Mouse (Mus musculus) cerebellum, adult 11-12 months (tissue): ENCODE measurements around the gene Rtn4rl1.

ENCODE experiments used
- DNase-seq: peaks from one replicate; pipeline ENCODE4 v3.0.0; 2022

Rtn4rl1 gene

GRCm38 (mm10) chr11:75254252-75254912, 60.8 kb downstream of the Rtn4rl1 start:
- DNase-seq = no peak

DNA sequence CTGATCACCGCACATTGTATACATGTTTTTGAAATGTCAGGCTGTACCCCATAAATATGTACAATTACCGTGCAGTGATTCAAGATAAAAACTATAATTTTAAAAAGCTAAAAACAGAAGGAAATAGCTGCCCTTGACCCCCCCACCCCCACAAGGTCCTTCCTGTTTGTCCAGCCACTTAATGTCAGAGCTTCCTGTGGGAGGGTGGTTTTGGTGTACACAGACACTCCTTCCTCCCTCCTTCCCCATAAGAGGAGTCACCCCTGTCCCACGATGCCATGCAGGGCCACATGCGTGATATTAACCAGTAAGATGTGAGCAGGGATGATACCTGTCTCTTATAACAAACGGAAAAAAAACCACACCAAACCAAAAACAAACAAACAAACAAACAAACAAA, 61.7 kb downstream of the Rtn4rl1 start:
- no peak for DNase-seq

DNA sequence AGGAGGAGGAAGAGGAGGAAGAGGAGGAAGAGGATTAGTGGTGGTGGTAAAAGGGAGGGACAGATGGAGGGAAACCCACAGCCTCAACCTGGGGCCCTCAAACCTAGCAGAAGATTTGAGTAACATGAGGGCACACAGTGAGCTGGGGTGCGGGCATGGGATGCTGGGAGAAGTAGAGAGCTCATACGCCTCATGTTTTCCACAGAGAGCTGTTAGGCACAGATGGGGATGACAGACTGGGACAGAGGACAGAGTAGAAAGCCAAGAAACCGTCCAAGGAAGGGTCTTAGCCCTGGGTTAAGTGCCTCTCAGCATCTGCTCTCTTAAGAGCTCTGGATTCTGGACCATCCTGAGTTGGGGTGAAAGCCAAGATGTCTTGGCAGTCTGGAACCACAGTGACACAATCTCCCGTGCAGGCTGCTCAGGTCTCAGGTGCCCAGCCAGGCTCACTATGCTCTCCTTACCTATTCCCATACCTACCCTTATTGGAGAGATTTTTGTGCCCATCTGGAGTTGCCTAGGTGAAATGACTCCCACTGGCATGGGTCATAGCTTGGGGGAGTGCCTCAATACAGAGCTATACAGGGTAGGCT, 63.6 kb downstream of the Rtn4rl1 start:
- DNase-seq = peak; percentile 60

- DNase-seq = peak; percentile 90
Observed at GRCm38 (mm10) chr11:75259416-75259815, 65.8 kb downstream of the Rtn4rl1 start.

- peak; percentile 71 for DNase-seq
Observed at GRCm38 (mm10) chr11:75259996-75260561, 66.5 kb downstream of the Rtn4rl1 start.

- DNase-seq = no peak
Observed at GRCm38 (mm10) chr11:75261016-75261415, 67.4 kb downstream of the Rtn4rl1 start.

DNA sequence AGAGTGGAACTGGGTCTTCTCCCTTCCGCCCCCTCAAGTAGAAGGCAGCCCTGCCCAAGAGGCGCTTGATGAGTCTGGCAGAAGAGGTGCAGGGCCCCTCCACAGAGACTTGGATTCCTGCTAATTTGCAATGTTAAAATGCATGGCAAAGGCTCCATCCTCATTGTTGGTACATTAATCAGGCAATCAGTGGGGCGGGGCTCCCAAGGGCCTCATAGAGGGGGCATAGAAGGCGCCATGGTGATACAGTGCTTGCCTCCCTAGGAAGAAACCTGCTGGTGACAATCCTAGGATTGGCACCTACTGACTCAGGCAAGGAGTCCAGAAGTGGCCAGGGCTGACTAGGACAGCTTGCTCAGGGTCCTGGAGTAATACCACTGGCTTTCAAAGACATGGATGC, 68.1 kb downstream of the Rtn4rl1 start:
- DNase-seq = no peak

DNA sequence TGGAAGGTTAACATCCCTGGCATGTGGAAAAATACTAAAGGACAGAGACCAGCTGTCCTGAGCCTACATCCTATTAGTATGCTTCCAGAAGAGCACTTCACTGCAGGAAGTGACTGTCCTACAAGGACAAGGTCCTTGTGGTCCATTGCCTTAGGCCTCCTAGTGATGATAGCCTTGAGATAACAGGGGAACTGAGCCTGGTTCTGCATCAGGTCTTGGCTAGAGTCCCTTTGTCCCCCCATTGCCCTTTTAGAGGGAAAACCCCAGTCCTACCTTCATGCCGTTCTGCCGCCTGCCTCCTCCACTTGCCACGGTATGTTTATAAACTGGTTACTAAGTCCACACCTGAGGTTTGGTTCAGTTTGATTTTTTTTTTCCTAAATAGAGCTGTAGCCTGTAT, 68.6 kb downstream of the Rtn4rl1 start:
- no peak for DNase-seq

GRCm38 (mm10) chr11:75262791-75263190, 69.2 kb downstream of the Rtn4rl1 start:
- DNase-seq = no peak

- DNase-seq = no peak
Observed at GRCm38 (mm10) chr11:75263274-75263963, 69.8 kb downstream of the Rtn4rl1 start.

DNA sequence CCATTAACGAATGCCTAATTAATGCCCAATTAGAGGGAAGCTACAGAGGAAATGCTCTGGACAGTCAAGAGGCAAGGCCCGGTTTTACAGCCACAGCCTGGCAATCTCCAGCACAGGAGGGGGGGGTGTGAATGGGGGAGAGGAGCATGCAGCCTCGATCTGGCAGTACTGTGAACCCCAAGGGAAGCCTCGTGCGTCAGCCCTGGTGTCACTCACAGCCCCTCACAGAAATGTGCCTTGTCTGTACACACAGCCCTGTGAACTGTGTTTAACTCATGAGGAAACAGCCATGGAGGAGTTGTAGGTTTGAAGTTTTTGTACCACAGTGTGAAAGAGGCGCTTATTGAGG, 70.4 kb downstream of the Rtn4rl1 start:
- no peak for DNase-seq

GRCm38 (mm10) chr11:75264550-75264949, 71.0 kb downstream of the Rtn4rl1 start:
- no peak for DNase-seq

DNA sequence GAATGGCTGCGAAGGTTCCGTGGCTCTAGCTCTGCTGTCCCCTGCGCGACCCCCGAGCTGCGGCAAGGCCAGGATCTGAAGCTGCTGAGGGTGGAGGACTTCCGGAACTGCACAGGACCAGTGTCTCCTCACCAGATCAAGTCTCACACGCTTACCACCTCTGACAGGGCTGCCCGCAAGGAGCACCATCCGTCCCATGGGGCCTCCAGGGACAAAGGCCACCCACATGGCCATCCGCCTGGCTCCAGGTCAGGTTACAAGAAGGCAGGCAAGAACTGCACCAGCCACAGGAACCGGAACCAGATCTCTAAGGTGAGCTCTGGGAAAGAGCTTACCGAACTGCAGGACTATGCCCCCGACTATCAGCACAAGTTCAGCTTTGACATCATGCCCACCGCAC, 72.0 kb downstream of the Rtn4rl1 start:
- DNase-seq = no peak

DNA sequence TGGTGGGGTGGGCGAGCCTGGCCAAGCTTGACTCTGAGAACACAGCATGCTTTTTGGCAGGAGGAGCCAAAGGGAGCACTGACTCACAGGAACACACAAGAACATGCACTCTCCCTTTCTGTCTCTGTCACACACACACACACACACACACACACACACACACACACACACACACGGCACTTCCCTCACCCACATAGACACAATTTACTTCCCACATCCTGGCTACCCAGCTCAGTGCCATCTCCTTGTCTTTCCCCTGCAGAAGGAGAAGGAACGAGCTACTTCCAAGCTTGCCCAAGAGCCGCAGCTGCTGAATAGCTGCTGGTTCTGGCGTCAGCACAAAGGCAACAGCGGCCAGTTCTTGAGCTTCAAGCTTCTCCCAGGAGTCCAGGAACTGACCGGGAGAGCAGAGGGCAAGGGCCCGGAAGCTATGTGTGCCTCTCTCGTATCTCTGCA, 74.3 kb downstream of the Rtn4rl1 start:
- DNase-seq = no peak

DNA sequence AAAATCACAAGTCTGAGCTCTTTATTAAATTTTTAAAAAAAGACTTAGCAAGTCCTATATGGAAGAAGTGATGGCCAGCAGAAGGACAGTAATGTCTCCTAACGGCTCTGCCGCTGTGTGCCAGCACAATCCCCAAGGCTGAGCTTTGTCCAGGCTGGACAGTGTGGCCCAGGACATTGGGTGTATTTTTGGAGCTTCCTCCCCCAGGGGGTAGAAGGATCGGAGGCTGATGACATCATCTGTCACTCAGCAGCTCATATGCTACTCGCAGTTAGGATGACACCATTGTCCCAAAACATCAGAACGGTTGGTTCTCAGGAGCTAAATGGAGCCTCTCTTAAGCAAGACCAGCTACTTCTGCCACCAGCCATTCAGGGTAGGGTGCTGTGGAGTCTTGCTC, 74.9 kb downstream of the Rtn4rl1 start:
- peak; percentile 77 for DNase-seq

DNA sequence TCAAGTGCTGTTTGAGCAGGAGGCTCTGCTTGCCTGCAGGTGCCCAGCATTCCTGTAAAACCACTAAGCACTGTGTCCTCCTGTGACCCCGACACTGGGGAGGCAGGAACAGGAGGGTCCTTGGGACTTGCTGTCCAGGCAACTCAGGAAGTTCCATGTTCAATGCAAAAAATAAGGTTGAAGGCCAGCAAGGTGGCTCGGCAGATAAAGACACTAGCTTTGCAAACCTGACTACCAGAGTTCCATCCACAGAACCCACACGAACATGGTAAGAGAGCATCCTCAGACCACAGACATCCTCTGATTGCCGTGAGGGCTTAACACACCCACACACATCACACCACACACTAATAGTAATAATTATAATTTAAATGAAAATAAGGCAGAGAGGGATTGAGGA, 75.6 kb downstream of the Rtn4rl1 start:
- no peak for DNase-seq

DNA sequence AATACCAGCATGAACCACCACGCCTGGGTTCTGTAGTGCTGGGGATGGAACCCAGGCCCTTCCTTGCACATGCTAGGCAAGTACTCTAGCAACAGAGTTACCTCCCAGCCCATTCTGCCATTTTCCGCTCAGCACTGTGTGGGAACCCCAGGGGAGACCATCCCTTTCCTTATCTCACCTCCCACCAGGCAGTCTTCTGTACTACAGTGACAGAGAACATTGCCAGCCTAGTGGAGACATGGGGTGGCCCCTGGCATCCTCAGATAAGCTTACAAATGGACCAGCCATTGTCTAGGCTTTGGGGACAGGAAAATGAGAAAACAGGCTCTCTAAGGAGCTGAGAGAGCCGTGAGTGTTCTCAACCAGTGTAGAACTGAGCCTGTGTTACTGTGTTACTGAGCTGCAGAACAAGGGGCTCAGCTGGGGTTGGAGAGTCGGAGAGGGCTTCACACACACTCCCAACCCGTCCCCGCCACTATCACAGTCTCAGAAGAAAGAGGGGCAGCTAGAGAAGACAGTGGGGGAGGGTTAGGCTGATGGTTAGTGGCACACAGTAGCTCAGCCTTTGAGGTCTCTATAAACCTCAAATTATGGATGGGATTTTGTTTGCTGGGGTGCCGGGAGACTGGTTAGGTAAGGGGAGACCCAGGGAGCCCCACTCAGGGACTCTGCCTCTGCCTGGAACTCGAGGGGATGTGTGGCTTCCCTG, 76.8 kb downstream of the Rtn4rl1 start:
- DNase-seq = no peak

DNA sequence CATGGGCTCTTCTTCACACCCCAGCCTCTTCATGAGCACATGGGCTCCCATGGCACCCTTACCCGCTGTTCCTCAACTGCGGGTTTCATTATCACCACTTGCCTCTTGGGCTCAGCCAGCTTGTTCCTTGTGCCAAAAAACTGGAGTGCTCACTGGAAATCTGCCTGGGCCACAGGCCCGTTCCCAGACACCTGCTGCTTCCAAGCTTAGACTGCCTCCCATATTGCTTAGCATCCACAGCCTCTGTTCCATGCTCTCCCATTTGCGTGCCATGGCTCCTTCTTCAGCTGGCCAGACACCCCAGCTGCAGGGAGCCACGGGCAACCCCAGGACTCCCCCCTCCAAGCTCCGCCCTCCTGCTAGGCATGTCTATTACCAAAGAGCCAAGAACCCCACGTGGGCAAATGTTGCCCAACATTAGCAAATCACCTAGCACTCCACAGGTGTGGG, 77.4 kb downstream of the Rtn4rl1 start:
- DNase-seq = peak; percentile 85

DNA sequence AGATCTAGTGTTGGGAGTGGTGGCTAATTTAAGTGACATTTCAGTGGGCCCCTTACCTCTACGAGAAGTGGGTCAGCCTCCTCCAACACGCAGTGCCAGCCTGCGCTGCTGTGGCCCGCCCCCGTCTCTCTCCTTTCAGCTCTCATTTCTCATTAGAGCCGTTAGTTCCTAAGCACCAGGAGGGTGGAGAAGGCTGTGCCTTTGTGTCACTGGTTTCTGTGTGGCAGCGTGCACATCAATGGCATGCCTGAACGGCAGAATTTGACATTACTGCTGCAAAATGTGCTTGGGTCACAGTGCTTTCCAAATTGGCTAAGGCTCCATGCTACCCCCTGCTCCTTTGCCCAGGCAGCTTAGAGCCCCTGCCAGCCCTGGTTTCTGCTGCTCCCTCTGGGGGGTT, 79.9 kb downstream of the Rtn4rl1 start:
- no peak for DNase-seq

DNA sequence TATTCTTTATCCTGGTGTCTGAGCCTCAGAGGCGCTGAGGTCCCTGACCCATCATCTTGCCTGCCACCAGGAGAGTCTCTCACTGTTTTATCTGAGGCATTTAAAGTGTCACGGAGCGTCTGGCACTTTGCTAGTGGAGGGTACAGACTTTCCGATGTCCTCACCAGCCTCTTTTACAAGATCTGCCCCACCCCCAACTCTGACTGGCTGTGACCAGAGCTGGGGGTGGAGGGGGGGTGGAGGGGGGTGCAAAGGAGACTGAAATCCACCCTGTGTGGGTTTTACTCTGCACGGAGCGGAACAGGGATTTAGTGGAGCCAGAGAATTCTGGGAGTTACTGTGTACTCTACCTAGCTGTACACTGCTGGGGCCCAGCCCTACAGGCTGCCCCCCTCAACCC, 81.5 kb downstream of the Rtn4rl1 start:
- DNase-seq = no peak

DNA sequence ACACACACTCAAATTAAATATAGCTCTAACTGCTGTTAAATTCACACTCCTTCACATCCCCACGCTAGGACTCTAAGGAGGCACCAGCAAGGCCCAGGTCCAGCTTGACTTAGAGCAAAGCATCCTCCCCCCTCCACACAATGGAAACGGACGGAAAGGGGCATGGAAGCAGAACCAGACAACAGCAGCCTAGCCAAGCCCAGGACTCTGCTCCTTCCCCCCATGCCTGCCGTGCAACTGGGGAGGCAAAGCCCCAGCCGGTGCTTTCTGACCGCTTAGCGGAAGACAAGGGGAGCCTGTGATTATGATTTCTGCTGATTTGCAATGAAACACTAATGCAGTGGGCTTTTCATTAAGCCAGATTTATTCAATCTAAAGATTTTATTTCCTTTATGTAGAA, 84.5 kb downstream of the Rtn4rl1 start:
- DNase-seq = no peak

GRCm38 (mm10) chr11:75279013-75279341, 85.4 kb downstream of the Rtn4rl1 start:
- DNase-seq = no peak

DNA sequence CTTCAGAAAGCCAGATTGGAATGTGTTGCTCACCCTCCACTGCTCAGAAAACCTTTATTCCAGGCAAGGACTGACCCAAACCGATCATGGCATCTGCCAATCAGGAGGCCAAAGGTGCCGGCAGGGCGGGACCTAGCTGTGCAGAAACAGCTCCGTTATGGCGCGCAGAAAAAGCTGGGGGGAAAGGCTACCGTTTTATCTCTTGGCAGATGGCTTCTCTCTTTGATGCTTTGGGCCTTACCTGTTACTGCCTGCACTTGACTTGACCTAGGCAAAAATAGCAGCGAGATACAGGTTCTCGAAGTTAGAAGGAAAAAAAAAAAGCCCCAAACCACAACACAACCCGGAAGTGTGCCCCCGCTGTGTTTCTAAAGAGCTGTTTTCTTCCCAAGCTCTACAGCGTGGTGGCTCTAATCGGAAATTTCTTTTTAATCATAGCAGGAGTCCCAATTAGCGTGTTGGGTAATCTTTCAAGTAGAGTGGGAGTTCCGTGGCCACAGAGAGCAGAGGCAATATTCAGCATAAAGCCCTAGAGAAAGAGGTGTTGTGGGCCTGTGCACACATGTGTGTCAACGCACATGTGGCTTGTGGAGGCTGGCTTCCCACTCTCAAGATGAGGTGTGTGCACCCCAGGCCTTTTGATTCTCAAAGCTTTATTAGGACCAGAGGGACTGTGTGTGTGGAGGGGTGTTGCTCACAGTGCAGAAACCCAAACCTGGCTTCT, 85.9 kb downstream of the Rtn4rl1 start:
- no peak for DNase-seq
